Mouse (Mus musculus) heart, adult 2 months (tissue): Measurements from ENCODE around the gene Dpy19l2. TPM values are rescaled to one million over a fixed set of nuclear protein-coding genes. Genes with fewer than 3 reads are reported as not detected.

Experiments
- DNase-seq, 2 experiments: peaks; one replicate each; pipeline ENCODE4 v3.0.0; 2021
- H3K27ac ChIP-seq: fragments of 200-600 bp; 2 replicates; pipeline ENCODE4 v1.8.1; 2022
- H3K27me3 ChIP-seq: fragments of 200-500 bp; 2 replicates; pipeline ENCODE4 v1.6.1; 2012; ENCODE audit warnings: mild to moderate bottlenecking, low read length, inconsistent platforms, mixed read lengths; ENCODE audit not compliant: control insufficient read depth, insufficient read depth
- H3K36me3 ChIP-seq: fragments of 200-500 bp; 2 replicates; pipeline ENCODE4 v1.6.1; 2012; ENCODE audit warnings: low read length, inconsistent platforms; ENCODE audit not compliant: control insufficient read depth, insufficient read depth
- H3K4me1 ChIP-seq: fragments of 200-500 bp; 2 replicates; pipeline ENCODE4 v1.6.1; 2011; ENCODE audit warnings: low read length; ENCODE audit not compliant: control insufficient read depth, insufficient read depth
- H3K4me3 ChIP-seq: fragments of 200-600 bp; 2 replicates; pipeline ENCODE4 v1.8.1; 2022
- H3K79me2 ChIP-seq: fragments of 200-500 bp; replicated peaks from 2 replicates; pipeline ENCODE4 v1.6.1; 2012; ENCODE audit warnings: mild to moderate bottlenecking, inconsistent platforms, low read length, moderate library complexity, mixed read lengths; ENCODE audit not compliant: control insufficient read depth, insufficient read depth
- H3K9ac ChIP-seq: fragments of 200-500 bp; 2 replicates; pipeline ENCODE4 v1.6.1; 2012; ENCODE audit warnings: low read depth, mild to moderate bottlenecking, control low read depth, inconsistent platforms, low read length, mixed read lengths
- CTCF ChIP-seq: fragments of 200-600 bp; IDR thresholded peaks from 2 replicates; pipeline ENCODE4 v1.8.1; 2022; ENCODE audit warnings: antibody characterized with exemption, mild to moderate bottlenecking, moderate library complexity
- EP300 ChIP-seq: fragments of 200-500 bp; IDR thresholded peaks from 2 replicates; pipeline ENCODE4 v1.6.1; 2011; ENCODE audit warnings: low read depth, low read length, control low read depth; ENCODE audit not compliant: insufficient read depth
- POLR2A ChIP-seq: fragments of 200-500 bp; IDR thresholded peaks from 2 replicates; pipeline ENCODE4 v1.6.1; 2011; ENCODE audit warnings: mild to moderate bottlenecking, low read depth, low read length, control low read depth; ENCODE audit not compliant: insufficient read depth
- WGBS: fragments of 180-500 bp; shearing (Covaris S2); methylation state at CpG from one replicate; pipeline ENCODE4 v1.1.7; 2018; 5-methylcytosine and 5-hydroxymethylcytosine counted together
- intact Hi-C: fragments of 180-260 bp; cut with DNase I; formaldehyde crosslinking; loops from one replicate; pipeline ENCODE4 v1.15.1; 2025
- polyA plus RNA-seq: library from polyadenylated mRNA; depleted of rRNA; stranded (reverse); fragments of >200 nt; gene quantifications from 2 replicates; pipeline ENCODE4 v1.2.3, GENCODE M21; 2012; rRNA removed
- total RNA-seq, 2 experiments: library from RNA; stranded (reverse); gene quantifications; 2 replicates each; pipeline ENCODE4 v1.2.3; 2021

The Dpy19l2 gene
- total and polyA plus RNA-seq, 3 experiments: 0.02 TPM; not detected in 2

- Histone ChIP-seq H3K4me1 (no peaks in the 10 kb centered on the region), H3K27ac (no peak overlapping the region), H3K4me3 (no peak overlapping the region), H3K79me2 (no peaks in the 10 kb centered on the region), H3K36me3 (no peaks in the 10 kb centered on the region), H3K9ac (no peak overlapping the region), H3K27me3 (no peaks in the 10 kb centered on the region)
- no peak for TF ChIP-seq POLR2A
- no peak for TF ChIP-seq EP300
- TF ChIP-seq CTCF: no peak
- WGBS: 84% methylated on average over 4 of the region's 4 CpGs
- intact Hi-C loops: no loop called here
- no peak for DNase-seq
Observed at GRCm38 (mm10) chr9:24508880-24509279, 187.2 kb downstream of the Dpy19l2 start.

Other genes starting within 250 kb of the Dpy19l2 start
- gene Dpy19l1, start 193.2 kb downstream of the Dpy19l2 start, total RNA-seq: 1 to 10 TPM; 6.9 TPM
- gene Dpy19l1, start 193.2 kb downstream of the Dpy19l2 start, polyA plus RNA-seq: 5.1 and 7.6 TPM in 2 replicates
- not detected for gene Cypt4, start 71.1 kb downstream of the Dpy19l2 start, total RNA-seq
- gene Cypt4, start 71.1 kb downstream of the Dpy19l2 start, polyA plus RNA-seq: not detected in 2 replicates
- 10 to 100 TPM; 83.0 to 83.2 TPM for gene Tbx20, start 78.0 kb upstream of the Dpy19l2 start, total RNA-seq
- gene Tbx20, start 78.0 kb upstream of the Dpy19l2 start, polyA plus RNA-seq: 33.9 and 45.2 TPM in 2 replicates